Mouse (Mus musculus): ENCODE measurements at regions not wholly inside any gene's neighbourhood (a gene's known extent, or its start where the extent isn't known, plus 50 kb on each side); places are given as distances from the start of the nearest gene placed in this dataset.

DNA sequence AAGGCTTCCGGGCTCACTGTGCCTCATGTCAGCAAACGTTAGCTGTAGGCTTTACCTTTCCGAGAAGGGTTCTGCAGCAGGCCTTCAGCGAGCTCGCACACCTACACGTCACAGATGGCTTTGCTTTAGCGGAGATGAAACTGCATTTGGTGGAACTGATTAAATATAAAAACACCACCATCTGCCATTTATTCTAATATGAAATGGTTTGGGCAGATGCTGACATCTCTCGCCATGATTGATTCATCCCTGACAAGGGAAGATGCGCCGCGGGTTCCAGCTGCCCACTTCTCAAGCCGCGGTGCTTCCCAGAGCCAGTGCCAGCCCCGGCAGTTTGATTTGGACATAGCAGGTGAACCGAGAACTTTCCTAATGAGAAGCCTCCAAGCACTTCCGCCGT, 247.4 kb upstream of the Id2 start:
- no peak for DNase-seq (ENCODE audit: low spot score in 2 of 2)

DNA sequence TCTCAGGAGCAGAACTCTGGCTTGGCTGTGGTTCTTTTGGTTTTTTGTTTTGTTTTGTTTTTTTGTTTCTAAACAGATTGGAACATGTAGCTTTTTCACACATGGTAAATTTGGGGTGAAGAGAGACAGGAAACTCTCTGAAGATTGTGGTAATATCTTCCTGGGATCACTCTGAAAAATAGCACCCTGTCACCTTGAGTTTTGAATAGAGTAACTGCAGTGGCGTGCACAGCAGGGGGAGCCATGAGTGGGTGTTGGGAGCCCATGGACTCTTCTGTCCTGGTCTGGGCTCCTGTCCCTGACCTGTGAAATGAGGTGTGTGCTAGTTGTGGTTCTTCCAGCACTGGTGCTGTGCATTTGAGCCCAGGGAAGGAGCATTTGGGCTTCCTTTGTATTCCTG, 241.8 kb upstream of the Id2 start:
- DNase-seq (ENCODE audit: low spot score in 2 of 2): no peak

DNA sequence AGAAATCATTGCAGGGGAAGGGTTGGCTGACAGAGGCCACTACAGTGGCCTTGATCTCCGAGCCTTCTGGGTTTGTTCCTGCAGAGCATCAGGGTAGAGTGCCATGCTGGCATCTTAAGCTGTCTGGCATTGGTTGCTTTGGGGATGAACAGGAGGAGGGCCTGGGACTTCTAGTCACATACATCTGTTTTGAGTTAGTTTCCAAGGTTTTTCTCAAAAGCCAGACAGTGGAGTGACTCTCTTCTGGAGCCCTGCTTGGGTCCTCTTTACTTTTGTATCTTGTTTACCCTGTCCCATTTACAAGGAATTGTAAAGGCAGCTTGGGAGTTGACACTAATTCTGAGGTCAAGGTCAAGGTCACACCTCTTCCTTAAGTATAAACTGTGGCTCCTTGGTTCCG, 239.0 kb upstream of the Id2 start:
- no peak for DNase-seq (ENCODE audit: low spot score in 2 of 2)

DNA sequence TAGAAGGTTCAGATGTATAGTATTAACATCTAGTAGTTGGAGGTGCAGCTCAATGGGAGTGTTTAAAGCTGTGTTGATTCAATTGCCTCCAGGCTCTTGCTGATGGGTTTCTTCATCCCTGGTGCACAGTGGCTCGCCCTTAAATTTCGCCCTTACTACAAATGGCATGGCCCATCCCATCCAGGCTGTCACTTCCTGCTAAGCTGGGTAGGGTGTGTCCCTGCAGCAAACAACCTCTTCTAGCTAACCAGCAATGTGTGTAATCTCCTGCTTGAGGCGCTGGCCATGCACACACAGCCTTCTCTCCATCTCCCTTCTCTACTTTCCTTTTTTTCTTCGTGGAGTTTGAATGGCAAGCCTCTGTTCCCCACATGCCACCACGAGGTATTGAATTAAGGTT, 238.1 kb upstream of the Id2 start:
- DNase-seq (ENCODE audit: low spot score in 2 of 2): no peak

DNA sequence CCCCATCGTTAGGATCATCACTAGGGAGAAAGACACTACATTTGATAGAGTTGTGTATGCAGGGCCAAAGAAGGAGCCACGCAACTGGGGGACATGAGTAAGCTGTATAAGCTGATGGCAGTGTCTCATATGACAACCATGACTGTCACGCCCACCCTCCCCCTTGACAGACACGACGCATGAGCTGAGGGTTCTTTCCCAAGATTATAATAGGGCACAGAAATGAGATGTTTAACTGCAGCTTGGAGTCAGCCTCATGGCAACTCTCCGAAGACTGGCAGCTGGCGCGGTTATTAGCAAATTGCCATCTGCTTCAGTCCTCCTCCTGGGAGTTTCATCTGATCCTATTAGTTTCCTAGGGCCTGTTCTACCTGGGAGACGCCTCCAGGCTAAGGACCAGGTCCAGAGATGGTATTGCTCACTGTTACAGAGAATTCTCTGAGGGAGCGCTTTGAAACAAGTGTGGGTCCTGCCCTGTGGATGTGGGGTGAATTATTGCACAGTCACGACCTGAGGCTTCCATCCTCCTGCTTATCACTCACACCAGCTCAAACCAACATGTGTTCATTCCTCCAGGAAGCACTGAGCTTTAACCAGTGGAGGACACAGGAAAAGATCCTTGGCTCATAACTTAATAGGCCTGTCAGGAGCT, 235.6 kb upstream of the Id2 start:
- DNase-seq (ENCODE audit: low spot score in 2 of 2): no peak

DNA sequence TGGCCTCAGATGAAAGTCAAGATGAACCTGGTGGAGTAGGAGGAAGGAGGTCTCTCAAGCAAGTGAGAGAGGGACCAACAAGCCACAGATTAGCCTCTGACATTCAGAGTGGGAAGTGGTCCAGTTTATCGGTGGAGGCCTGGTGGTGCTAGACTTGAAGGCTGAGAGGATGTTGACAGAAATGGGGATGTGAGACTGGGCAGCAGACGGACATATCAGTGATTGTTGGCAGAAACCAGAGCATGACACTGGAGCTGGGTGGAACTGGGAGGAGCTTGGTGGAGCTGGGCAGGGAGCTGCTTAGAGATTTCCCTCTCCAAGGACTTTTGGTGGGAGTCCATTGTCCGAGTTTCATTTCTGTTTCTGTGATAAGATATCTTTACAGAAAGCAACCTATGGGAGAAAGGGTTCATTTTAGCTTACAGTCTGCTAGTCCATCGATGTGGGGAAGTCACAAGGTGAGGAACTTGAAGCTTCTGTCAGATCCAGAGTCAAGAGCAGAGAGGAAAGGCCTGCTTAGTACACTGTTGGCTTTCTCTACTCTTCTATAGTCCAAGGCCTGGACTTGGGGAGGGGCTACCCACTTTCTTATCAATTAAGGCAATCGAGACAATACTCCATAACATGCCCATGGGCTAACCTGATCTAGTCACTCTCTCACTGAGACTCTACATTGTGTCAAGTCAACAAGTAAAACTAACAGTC, 233.2 kb upstream of the Id2 start:
- no peak for DNase-seq (ENCODE audit: low spot score in 2 of 2)

DNA sequence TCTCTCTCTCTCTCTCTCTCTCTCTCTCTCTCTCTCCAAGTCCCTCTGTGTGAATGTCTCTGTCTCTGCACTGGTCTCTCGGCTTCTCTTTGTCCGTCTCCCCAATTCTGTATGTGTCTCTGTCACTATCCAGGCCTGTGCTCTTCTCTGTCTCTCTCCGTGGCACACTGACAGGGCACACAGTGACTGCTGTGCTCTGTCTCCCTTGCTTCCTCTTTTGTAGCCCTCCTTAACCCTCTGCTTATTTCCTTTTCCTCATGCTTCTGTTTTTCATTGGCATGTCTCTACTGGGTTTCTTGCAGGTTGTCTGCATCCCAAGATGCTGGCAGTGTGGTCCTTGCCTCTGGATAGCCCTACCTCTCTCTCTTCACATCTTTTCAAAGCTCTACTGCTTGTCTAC, 229.0 kb upstream of the Id2 start:
- DNase-seq (ENCODE audit: low spot score in 2 of 2): no peak

DNA sequence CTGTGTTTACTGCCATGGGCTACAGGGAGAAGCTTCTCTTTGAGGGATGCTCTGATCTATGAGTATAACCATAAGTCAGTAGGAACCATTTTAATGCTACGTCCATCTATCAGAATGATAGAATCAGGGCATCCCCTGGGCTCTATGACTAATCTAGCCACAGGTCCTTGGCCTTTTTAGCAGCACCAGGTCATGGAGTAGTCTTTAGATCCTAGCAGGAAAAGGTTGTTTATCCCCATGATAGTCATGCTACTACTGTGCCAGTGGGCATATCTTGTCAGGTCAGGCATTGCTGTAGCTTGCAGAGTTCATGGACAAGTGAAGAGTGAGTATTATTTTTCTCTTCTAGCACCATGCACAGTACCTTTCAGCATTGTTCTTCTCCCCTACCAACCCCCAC, 226.2 kb upstream of the Id2 start:
- DNase-seq (ENCODE audit: low spot score in 2 of 2): no peak

DNA sequence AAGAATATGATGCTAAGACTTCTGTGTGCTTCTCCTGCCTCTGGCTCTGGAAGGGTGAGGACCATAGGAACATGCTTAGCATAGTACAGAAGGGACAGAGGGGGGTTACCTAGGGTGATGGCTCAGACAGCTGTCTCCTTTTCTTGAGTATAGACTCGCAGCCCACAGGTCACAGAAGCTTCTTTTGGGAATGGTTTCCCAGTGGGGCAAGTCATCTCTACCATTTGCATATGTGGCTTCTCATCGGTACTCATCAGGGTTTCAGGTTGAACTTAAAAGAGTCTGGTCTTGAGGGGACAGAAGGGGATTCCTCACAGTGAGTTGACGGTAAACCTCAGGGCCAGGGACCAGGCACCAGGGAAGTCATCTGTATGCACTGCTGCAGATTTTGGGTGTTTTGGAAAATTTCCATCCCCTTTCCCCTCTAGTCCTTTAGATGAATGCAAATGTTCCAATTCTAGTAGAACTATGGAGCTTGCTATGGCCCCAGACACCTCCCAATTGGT, 223.4 kb upstream of the Id2 start:
- no peak for DNase-seq (ENCODE audit: low spot score in 2 of 2)

DNA sequence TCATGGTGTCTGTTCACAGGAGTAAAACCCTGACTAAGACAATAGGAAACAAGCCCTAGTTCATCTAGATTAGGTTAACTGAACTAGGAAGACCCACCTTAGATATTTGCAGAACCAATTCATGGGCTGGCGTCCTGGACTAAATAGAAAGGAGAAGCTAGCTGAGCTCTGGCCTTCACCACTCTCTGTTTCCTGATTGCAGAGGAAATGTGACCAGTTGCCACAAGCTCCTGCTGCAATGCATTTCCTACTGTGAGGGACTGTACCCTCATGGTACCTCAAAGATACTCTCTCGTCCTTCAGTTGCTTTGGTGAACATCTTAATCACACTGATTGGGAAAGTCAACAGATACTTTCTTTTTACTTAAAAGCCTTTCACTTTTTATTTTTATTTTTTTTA, 222.9 kb upstream of the Id2 start:
- no peak for DNase-seq (ENCODE audit: low spot score in 2 of 2)

DNA sequence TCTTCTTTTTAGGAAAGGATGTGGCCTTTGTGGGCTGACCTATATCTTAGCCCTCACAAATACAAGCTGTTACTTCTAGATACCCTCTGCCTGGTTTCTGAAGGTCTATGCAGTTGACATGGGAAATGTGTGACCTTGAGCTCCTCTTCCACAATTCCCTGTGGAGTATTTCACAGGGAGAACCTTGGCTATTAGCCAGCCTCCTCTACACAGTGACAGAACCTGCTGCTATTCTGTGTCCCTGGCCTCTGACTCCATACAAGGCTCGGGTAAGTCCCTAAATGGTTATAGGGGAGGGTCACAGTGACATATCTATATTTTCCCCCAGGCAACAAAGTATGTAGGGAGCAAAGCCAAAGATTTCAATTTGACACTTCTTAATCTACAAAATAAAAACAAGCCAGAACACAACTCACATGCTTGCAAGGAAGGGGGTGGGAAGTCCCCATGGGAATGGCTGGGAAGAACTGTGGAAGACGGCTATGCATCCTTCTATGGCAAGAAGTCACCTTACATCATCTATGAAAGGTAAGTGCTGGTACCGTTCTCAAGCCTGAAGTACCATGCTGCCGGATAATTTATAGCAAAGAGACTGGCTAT, 221.2 kb upstream of the Id2 start:
- no peak for DNase-seq (ENCODE audit: low spot score in 2 of 2)

DNA sequence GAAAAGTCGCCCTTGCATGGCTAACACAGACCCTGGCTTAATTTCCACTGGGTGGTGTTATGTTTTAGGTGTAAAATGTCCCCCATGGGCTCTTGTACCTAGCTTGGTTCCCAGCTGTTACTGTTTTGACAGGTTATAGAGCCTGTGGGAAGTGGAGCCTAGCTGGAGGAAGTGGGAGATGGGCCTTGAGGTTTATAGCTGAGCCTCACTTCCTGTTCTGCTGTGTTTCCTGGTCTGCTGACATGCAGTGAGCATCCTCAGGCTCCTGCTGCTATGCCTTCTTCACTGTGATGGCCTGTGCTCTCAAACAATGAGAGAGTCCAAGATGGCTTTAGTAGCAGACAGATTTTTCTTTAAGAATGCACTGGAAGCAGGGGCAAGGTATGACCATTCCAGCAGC, 219.0 kb upstream of the Id2 start:
- no peak for DNase-seq (ENCODE audit: low spot score in 2 of 2)

DNA sequence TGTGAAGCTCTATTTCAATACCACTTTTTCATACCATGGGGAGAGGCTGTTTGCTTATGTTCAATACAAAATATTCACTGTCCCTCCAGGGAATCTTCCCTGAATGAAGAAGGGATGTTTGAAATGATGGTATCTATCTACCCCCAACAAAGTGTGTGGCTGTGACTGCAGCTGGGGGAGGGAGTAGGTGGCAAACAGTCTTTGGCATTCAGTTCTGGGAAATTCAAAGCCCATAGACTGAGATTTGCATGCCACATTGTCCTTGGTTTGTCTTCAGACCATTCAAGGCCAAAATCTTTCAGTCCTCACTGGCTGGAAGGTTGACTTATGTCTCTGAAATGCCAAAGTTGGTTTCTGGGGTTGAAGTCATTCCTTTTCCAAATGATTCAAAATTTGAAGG, 216.3 kb upstream of the Id2 start:
- no peak for DNase-seq (ENCODE audit: low spot score in 2 of 2)

DNA sequence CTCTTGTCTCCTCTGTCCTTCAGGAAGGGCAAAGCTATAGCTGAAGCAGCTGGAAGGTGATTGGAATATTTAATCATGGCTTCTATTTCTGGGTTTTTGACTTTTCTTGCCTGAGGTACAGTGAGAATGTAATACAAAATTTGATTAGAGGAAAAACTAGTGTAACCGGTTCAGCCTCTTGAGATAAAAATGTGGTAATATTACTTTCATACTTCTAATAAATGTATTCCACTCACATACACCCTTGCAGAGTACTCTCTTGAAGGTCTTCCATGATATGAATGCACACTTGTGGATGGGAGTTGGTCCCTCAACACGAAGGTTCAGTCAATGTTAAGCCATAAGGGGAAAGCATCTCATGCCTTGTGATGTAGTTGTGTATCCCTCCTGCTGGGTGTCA, 215.4 kb upstream of the Id2 start:
- no peak for DNase-seq (ENCODE audit: low spot score in 2 of 2)

DNA sequence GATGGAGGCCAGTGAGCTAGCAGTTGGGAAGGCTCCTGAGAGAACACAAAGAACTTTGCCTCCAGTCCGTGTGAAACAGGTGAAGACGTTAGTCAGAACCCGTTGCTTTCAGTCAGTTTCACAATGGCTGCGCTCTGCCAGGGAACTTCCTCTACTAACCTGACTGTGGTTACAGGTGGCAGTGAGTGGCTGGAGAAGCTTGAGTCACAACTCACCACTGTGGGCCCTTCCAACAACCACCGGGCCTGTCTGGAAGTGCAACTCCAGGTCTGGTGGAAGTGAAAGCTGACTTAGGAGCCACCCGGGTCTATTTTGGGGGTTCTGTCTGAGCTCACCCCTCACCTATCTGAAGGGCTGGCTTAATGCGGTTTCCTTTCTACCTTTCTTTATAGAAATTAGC, 214.8 kb upstream of the Id2 start:
- DNase-seq (ENCODE audit: low spot score in 2 of 2): no peak

DNA sequence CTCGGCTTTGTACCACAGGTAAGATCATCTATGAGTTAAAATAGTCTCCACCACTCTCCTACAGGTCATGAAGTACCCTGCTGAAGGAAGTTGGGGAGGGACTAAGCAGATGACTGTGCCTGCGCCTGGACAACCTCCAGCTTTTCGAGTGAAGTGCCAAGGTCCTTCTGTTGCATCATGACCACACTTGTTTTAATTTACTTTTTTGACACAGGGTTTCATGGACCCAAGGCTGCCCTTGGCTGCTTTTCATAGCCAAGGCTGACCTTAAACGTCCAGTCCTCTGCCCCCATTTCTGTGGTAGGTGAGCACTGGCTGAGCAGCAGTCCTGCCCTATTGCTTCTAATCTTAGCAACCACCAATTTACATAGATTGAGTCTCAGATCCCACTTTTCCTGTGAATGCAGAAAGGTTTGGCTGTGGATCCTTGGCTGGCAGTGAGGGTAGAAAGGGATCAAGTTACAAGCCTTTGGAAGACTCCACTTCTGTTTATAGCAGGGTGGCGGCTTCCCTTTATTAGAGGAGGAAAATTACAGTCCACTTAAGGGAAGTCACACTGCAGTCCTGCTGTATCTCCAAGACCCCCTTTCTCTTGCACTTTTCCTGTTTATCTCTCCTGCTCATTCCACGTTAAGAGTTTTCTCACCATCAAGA, 213.5 kb upstream of the Id2 start:
- DNase-seq (ENCODE audit: low spot score in 2 of 2): peak in 1 of 2 experiments; percentile 57

DNA sequence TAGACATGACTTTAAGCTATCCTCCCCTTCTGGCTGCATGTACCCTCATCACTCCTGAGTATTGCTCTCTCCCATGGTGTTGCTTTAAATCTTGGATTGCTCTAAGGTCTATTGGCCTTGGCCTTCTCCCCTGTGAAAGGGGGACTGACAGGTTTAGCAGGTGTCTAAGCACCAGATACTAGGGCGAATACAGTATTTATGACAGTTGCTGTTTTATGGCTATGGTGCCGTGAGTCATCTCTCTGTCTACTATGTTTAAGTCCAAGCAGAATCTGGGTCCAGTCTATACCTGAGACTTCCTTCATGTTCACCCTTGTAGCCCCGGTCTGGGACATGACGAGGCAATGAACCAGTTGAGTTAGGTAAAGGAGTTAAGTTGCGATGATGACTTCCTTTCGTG, 212.3 kb upstream of the Id2 start:
- DNase-seq (ENCODE audit: low spot score in 2 of 2): peak in 1 of 2 experiments; percentile 34

DNA sequence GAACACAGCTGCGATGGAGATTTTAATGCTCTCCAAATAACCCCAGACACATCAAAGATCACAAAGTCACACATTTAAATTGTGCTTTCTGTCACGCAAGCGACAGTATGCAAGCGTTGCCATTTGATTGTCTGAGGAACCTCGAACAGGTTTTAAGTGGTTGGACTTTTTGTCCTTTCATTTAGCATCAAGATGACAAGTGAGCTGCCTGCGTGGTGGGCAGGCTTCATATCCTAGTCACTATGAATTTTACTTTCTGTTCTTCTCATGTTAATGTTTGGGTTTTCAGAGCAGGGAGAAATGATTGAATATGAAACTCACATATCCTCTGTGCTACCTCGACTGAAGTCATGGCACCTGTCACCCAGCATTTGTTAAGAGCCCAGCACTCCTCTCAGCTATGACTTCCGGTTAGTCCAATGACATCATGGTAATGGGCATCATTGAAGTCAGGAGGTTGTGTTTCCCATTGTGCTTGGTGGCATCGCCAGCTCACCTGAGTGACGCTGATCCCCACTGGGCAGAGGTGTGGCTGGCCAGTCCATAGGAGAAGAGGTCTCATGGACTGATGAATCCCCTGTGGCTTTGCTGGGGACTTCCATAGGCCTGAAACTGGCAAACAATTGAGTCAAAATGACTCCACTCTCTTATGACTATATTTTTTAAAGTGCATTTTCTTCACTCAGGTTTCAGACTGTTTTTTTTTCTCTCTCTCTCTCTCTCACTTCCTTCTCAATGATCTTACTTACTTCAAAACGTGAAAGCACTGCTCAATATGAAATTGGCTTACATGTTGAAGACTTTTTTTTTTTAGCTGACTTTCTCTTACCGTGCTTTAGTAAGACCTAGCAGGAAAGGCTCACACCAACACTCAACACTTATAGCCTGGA, 209.1 kb upstream of the Id2 start:
- no peak for DNase-seq (ENCODE audit: low spot score in 2 of 2)

DNA sequence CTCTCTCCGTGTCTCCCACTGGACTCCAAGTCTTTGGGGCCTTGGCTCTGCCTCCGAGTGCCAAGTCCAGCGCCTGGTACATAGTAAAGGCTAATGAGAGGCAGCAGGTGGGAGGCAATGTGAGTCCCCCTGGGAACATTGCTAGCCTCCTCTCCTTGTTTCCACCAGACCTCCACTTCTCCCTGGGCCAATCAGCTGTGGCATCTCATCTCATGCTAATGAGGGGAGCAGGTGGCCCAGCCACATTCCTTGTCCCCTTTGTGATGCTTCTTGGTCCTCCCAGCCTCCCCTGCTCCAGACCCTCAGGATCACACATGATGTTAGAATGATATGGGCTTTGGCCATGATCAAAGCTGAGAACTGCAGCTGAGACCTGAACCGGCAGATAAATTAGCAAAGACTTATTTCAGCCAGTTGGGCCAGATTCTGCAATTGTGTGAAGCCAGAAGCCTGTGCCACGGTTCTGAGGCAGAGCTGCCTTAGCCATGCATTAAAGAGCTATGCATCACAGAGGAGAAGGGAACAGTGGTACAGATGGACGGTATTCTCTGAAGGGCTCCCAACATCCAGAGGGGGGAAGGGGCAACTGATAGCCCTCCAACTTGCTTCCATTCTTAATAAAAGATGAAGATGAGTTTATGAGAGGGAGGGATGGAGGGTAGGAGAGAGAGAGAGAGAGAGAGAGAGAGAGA, 208.0 kb upstream of the Id2 start:
- no peak for DNase-seq (ENCODE audit: low spot score in 2 of 2)

DNA sequence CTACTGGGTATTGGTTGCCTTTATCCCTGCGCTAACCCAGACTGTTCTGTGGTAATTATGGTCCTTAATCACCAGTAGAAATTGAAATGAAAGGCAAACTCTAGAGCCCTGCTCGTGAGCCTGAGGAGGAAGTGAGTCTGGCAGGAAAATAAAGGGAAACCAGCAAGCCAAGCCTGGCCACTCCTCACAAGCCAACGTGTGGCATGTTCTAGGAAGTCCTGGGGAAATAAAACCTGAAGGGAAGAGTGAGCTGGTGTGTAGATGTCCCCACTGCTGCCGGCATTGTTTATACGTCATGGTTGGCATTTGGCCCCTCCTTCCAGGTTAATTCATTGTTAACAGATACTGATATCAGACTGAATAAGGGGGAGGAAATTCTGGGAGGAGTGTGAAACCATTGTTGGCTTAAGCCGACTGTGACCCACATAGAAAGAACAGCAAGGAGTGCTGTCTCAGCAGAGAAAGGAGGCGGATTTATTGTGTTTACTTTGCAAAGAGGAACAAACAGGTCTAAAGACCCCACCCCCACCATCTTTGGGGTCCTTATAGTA, 206.6 kb upstream of the Id2 start:
- DNase-seq (ENCODE audit: low spot score in 2 of 2): no peak
